Mouse (Mus musculus): ENCODE results near the gene Adamts4.

DNA sequence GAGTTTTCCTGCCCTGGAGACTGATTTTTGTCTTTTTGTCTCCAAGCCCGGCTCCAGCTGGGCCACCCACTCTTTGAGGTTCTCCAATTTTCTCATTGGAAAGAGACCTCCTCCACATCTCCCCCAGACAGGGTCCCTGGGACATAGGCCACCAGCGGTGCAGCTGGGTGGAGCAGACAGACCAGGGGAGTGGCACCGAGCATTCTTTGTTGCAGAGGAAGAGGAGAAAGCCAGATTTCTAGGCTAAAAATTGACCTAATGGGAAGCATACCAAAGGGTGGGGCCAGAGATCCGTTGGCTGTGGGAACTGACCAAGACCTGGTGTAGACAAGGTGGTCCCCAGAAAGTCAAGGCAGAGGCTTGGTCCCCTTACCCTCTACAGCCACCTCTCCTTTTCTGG, 2.3 kb upstream of the Adamts4 start:
- TF ChIP-seq CTCF (IDR thresholded peaks at IDR 0.05; ENCODE audit: borderline replicate concordance, insufficient read depth, low read depth, low read length) (no peak), POLR2A (IDR thresholded peaks at IDR 0.05; ENCODE audit: borderline replicate concordance, insufficient read depth, low read length) (no peak)

Measured in cerebellum, adult 2 months (tissue).